Mouse (Mus musculus) right cerebral cortex, postnatal 36 days (tissue): ENCODE data around the gene Olfr495.

Experiments used
- DNase-seq, 2 experiments: peaks; one replicate each; pipeline ENCODE4 v3.0.0; 2022; ENCODE audit warnings: low spot score in 2 of 2, mixed read lengths in 1 of 2

The Olfr495 gene

DNA sequence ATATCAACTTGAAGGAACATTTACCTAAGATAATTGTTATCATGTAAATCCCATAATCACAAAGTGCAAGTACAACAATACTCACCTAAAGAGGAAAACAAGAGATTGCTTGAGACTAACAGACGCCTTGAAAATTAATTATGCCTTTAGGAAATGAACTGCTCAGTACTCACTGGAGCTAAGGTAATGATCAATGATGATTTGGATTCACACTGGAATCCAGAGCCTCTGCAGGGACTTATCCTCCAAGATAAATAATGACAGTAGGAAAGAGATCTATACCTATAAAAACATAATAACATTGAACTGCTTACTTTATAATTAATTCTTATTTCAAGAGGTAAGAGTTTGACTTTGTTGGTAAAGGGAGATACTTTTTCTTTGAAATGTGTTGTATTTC is at the start of gene Olfr495:
Gene Olfr495 (plus strand): TSS at position 301 of the 400 bp plus-strand sequence.
- no peak for DNase-seq

- DNase-seq: no peak
These were observed 46.1 kb upstream of the Olfr495 start, which contains the start of gene Olfr493 for GRCm38 (mm10) chr7:108346879-108347278. TSS of gene Olfr493 (minus strand) at chr7:108346979.

DNA sequence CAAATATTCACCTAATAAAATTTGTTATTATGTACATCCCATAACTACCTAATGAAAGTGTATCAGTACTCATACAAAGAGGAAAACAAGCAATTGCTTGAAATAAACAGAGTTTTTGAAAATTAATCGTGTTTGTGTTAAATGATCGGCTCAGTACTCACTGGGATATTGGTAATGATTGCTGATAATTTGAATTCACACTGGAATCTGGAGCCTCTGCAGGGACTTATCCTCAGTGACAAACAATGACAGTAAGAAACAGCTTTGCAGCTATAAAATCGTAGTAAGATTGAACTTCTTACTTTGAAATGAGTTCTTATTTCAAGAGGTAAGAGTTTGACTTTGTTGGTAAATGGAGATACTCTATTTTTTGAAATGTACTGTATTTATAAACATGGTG is 27.9 kb upstream of the Olfr495 start, which contains the start of gene Olfr494:
Gene Olfr494 (plus strand): TSS at position 301 of the 400 bp plus-strand sequence.
- no peak for DNase-seq

DNA sequence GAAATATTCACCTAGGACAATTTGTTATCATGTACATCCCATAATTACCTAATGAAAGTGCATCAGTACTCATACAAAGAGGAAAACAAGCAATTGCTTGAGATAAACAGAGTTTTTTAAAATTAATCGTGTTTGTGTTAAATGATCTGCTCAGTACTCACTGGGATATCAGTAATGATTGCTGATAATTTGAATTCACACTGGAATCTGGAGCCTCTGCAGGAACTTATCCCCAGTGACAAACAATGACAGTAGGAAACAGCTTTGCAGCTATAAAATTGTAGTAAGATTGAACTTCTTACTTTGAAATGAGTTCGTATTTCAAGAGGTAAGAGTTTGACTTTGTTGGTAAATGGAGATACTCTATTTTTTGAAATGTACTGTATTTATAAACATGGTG is 27.2 kb downstream of the Olfr495 start, which contains the start of gene Olfr497:
Gene Olfr497 (plus strand): TSS at position 301 of the 400 bp plus-strand sequence.
- DNase-seq: no peak
